ENCODE assay signal across 8 mouse cellular contexts in the genomic region with DNA sequence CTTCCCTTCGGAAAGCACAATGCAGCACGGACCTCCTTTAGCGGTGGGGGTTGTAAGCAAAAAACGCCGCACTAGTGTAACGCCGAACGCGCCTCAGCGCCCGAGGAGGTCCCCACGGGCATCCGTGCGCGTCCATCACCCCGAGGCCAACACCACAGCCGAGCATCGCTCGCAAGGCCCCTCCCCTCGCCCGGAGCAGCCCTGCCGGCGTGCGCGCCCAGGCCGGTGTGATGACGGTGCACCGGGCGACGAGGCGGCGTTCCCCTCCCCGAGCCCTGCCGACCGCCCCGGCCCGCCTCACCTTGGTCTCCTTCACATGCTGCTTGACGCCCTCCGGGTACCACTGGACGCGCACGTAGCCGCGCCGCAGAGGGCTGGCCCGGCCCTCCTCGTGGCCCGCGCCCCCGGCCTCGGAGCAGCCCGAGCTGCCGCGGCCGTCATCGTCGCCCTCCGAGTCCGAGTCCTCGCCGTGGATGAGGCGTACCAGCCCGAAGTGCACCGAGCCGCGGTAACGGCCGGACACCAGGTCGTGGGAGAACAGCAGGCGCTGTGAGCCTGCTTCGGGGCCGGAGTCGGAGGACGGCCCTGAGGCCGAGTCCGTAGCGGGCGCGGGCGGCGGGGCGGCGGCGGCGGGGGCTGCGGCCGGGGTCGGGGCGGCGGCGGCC. TPM values are rescaled to one million over a fixed set of nuclear protein-coding genes. Genes with fewer than 3 reads are reported as not detected.
DNase-seq lines count a peak whose midpoint lies in the region; ATAC-seq lines count a peak whose summit lies in the region.

No protein-coding gene starts in this region.

- no peaks in the 10 kb centered on the region for H3K36me3 ChIP-seq in kidney, embryonic 14.5 days (ENCODE audit: control insufficient read depth, insufficient read depth, low read length)
- peaks cover 11% of the 10 kb centered on the region for H3K36me3 ChIP-seq in liver, embryonic 15.5 days (replicated peaks)
- no peaks in the 10 kb centered on the region for H3K36me3 ChIP-seq in stomach, embryonic 14.5 days (ENCODE audit: control insufficient read depth, insufficient read depth, low read length)

- peaks cover 8% of the 10 kb centered on the region for H3K4me1 ChIP-seq in kidney, embryonic 14.5 days (ENCODE audit: control insufficient read depth, insufficient read depth, low read length)
- peaks cover 55% of the 10 kb centered on the region for H3K4me1 ChIP-seq in liver, embryonic 15.5 days (replicated peaks)
- H3K4me1 ChIP-seq in stomach, embryonic 14.5 days (ENCODE audit: control insufficient read depth, insufficient read depth, low read length), result peaks cover 8% of the 10 kb centered on the region; the same call in 1 of the 2 replicates

- H3K9me3 ChIP-seq in kidney, embryonic 14.5 days (ENCODE audit: control insufficient read depth, low read length), result no peaks in the 10 kb centered on the region
- no peaks in the 10 kb centered on the region for H3K9me3 ChIP-seq in liver, embryonic 15.5 days (replicated peaks)
- no peaks in the 10 kb centered on the region for H3K9me3 ChIP-seq in stomach, embryonic 14.5 days (ENCODE audit: control insufficient read depth, low read depth, low read length)

- peak; percentile 77 for DNase-seq in A20 (ENCODE audit: low read depth, low spot score)
- DNase-seq in adrenal gland, adult (ENCODE audit: inconsistent age in 2 of 2, low spot score in 1 of 2), result peak; percentile 64 to 80
- DNase-seq in embryo, embryonic 10.5 days (ENCODE audit: low spot score), result peak; percentile 54
- peak; percentile 61 for DNase-seq in gastrocnemius, postnatal 25 days
- peak; percentile 84 for DNase-seq in neural tube, embryonic 10.5 days (ENCODE audit: extremely low spot score, low spot score)

- ATAC-seq in kidney, embryonic 14.5 days (ENCODE audit: low FRiP score, low TSS enrichment), result peak; percentile 65
- peak; percentile 79 for ATAC-seq in liver, embryonic 15.5 days (ENCODE audit: insufficient read depth)
- peak; percentile 78 for ATAC-seq in stomach, embryonic 14.5 days (ENCODE audit: insufficient number of reproducible peaks, insufficient read depth, low FRiP score, low read depth)

- no peaks in the 10 kb centered on the region for H3K27me3 ChIP-seq in kidney, embryonic 14.5 days (ENCODE audit: control insufficient read depth, insufficient read depth, low read length)
- H3K27me3 ChIP-seq in liver, embryonic 15.5 days, result peaks cover 7% of the 10 kb centered on the region
- no peaks in the 10 kb centered on the region for H3K27me3 ChIP-seq in stomach, embryonic 14.5 days (ENCODE audit: control insufficient read depth, insufficient read depth, low read length)

- H3K4me3 ChIP-seq in kidney, embryonic 14.5 days (ENCODE audit: low read length), result peak overlapping the region; percentile 96
- peak overlapping the region; percentile 90 for H3K4me3 ChIP-seq in liver, embryonic 15.5 days (replicated peaks)
- peak overlapping the region; percentile 95 for H3K4me3 ChIP-seq in stomach, embryonic 14.5 days (ENCODE audit: low read depth, low read length)

- peak overlapping the region; percentile 90 for H3K4me2 ChIP-seq in kidney, embryonic 14.5 days (replicated peaks; ENCODE audit: low read depth, low read length)
- peak overlapping the region; percentile 89 for H3K4me2 ChIP-seq in liver, embryonic 15.5 days
- peak overlapping the region; percentile 90 for H3K4me2 ChIP-seq in stomach, embryonic 14.5 days (replicated peaks; ENCODE audit: low read depth, low read length)

- peak overlapping the region; percentile 62; the same call in 1 of the 2 replicates for H3K27ac ChIP-seq in kidney, embryonic 14.5 days (ENCODE audit: low read depth, low read length)
- H3K27ac ChIP-seq in liver, embryonic 15.5 days (replicated peaks), result peak overlapping the region; percentile 97
- peak overlapping the region; percentile 63 for H3K27ac ChIP-seq in stomach, embryonic 14.5 days (ENCODE audit: low read length)

- under 1% methylated on average over 78 of the region's 91 CpGs for WGBS in kidney, embryonic 14.5 days
- WGBS in liver, embryonic 15.5 days (ENCODE audit: insufficient replicate concordance), result under 1% methylated on average over 91 of the region's 91 CpGs
- under 1% methylated on average over 79 of the region's 91 CpGs for WGBS in stomach, embryonic 14.5 days

- peak overlapping the region; percentile 86 for H3K9ac ChIP-seq in kidney, embryonic 14.5 days (ENCODE audit: low read depth, low read length)
- peak overlapping the region; percentile 99 for H3K9ac ChIP-seq in liver, embryonic 15.5 days
- H3K9ac ChIP-seq in stomach, embryonic 14.5 days (replicated peaks; ENCODE audit: low read depth, low read length), result peak overlapping the region; percentile 87

RNA-seq across cellular contexts. Expression of a gene that starts 0.4 kb away (rescaled TPM):
- total RNA-seq in gastrocnemius, postnatal 25 days (2021), result 10 to 100 TPM; 17.9 to 20.4 TPM
- polyA plus RNA-seq in kidney, embryonic 14.5 days (2014; fragmentation: Nextera tagmentation; extraction: Ambion mirVana), result 11.2 and 13.5 TPM in 2 replicates
- 38.1 and 51.7 TPM in 2 replicates for polyA plus RNA-seq in liver, embryonic 15.5 days (2015; fragmentation: Nextera tagmentation; extraction: Ambion mirVana)
- polyA plus RNA-seq in stomach, embryonic 14.5 days (2014; fragmentation: Nextera tagmentation; extraction: Ambion mirVana), result 10.1 and 11.4 TPM in 2 replicates

RNA-seq across cellular contexts. Expression of a gene that starts 5.4 kb away (rescaled TPM):
- total RNA-seq in gastrocnemius, postnatal 25 days (2021), result not detected
- not detected in 2 replicates for polyA plus RNA-seq in kidney, embryonic 14.5 days (2014; fragmentation: Nextera tagmentation; extraction: Ambion mirVana)
- polyA plus RNA-seq in liver, embryonic 15.5 days (2015; fragmentation: Nextera tagmentation; extraction: Ambion mirVana), result not detected in 2 replicates
- not detected in 2 replicates for polyA plus RNA-seq in stomach, embryonic 14.5 days (2014; fragmentation: Nextera tagmentation; extraction: Ambion mirVana)

RNA-seq across cellular contexts. Expression of a gene that starts 46.0 kb away (rescaled TPM):
- total RNA-seq in gastrocnemius, postnatal 25 days (2021), result 1 to 10 TPM; 6.3 to 7.5 TPM
- polyA plus RNA-seq in kidney, embryonic 14.5 days (2014; fragmentation: Nextera tagmentation; extraction: Ambion mirVana), result 5.4 and 7.2 TPM in 2 replicates
- 7.2 and 7.5 TPM in 2 replicates for polyA plus RNA-seq in liver, embryonic 15.5 days (2015; fragmentation: Nextera tagmentation; extraction: Ambion mirVana)
- polyA plus RNA-seq in stomach, embryonic 14.5 days (2014; fragmentation: Nextera tagmentation; extraction: Ambion mirVana), result 4.5 and 6.2 TPM in 2 replicates

RNA-seq across cellular contexts. Expression of a gene that starts 50.1 kb away (rescaled TPM):
- 1 to 10 TPM in 1 of 2 experiments, under 1 TPM in 1; 0.94 to 2.0 TPM for total RNA-seq in gastrocnemius, postnatal 25 days (2021)
- 3.0 and 3.7 TPM in 2 replicates for polyA plus RNA-seq in kidney, embryonic 14.5 days (2014; fragmentation: Nextera tagmentation; extraction: Ambion mirVana)
- 28.8 and 32.7 TPM in 2 replicates for polyA plus RNA-seq in liver, embryonic 15.5 days (2015; fragmentation: Nextera tagmentation; extraction: Ambion mirVana)
- 11.5 and 13.0 TPM in 2 replicates for polyA plus RNA-seq in stomach, embryonic 14.5 days (2014; fragmentation: Nextera tagmentation; extraction: Ambion mirVana)

Comparison
In these comparisons a context has a peak if more than half of its experiments do, and no peak if none do; other contexts are left out.
1. Peak in every context shown above with its lines: DNase-seq, ATAC-seq, H3K4me3 ChIP-seq and H3K27ac ChIP-seq.